Mouse (Mus musculus) small intestine, adult 2 months (tissue): Measurements from ENCODE around the gene Mamdc4.

Experiments
- CTCF ChIP-seq: fragments of 200-500 bp; IDR thresholded peaks from 2 replicates; pipeline ENCODE4 v1.5.1; 2012; ENCODE audit warnings: low read depth, mild to moderate bottlenecking, control low read depth, inconsistent platforms, low read length, moderate library complexity, mixed read lengths; ENCODE audit not compliant: insufficient replicate concordance, insufficient read length; ENCODE audit errors: extremely low read depth
- POLR2A ChIP-seq: fragments of 200-500 bp; IDR thresholded peaks from 2 replicates; pipeline ENCODE4 v1.6.1; 2012; ENCODE audit warnings: low read depth, mild to moderate bottlenecking, control low read depth, inconsistent platforms, low read length, moderate library complexity

- TF ChIP-seq POLR2A, result peak; percentile 33; the same call in 1 of the 2 replicates
- TF ChIP-seq CTCF, result no peak
Measured at GRCm38 (mm10) chr2:25534178-25534865, 40.3 kb downstream of the Mamdc4 start.
